Mouse (Mus musculus): ENCODE results near the gene Trir.

DNA sequence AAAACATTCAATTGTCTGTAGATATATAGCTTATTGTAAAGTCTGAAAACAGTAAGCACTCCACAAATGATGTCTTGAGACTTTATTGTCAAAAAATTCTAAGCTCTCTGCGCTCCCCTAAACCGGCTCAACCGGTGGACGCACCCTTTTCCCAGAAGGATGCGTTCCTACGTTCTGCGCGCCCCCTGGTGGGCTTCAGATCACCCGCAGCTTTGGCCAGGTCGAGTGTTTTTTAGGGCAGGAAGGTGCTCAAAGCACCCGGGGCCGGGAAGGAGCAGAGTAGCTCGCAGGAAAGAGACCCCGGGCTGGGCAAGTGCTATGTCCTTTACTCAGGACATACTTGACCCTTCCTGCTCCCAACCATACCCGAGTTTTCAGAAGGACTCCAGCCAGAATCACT, 36.8 kb upstream of the Trir start:
- TF ChIP-seq POLR2A (IDR thresholded peaks at IDR 0.05; ENCODE audit: low read depth, low read length), result no peak
- TF ChIP-seq CTCF (IDR thresholded peaks at IDR 0.05; ENCODE audit: extremely low read depth, insufficient read depth, insufficient read length, insufficient replicate concordance), result peak; percentile 95

Data from spleen, adult 2 months (tissue).